Mouse (Mus musculus) neutrophil, adult 5-6 weeks (primary cell): ENCODE results near the gene Gzmd. TPM values are rescaled to one million over a fixed set of nuclear protein-coding genes. Genes with fewer than 3 reads are reported as not detected.

Experiments used
- ATAC-seq: fragments of 151-379, 151-347 bp; 2 replicates; pipeline ENCODE4 v1.8.0; 2017; ENCODE audit warnings: mild to moderate bottlenecking, moderate TSS enrichment; ENCODE audit not compliant: insufficient number of reproducible peaks, poor library complexity, low FRiP score, severe bottlenecking; ENCODE audit errors: extremely low read depth
- total RNA-seq: library from RNA; stranded (forward); fragments of 200-1000 nt; gene quantifications from 2 replicates; pipeline ENCODE4 v1.2.3, GENCODE M21; 2017

The Gzmd gene
- total RNA-seq, 1 experiment from 2014 or later, result not detected

- ATAC-seq, result no peak
Observed at GRCm38 (mm10) chr14:56093353-56093752, 39.1 kb downstream of the Gzmd start.

GRCm38 (mm10) chr14:56086711-56087110 lies 45.7 kb downstream of the Gzmd start:
- no peak for ATAC-seq

- no peak for ATAC-seq
Observed at GRCm38 (mm10) chr14:56085167-56085566, 47.2 kb downstream of the Gzmd start, which contains the start of gene Mcpt8. TSS of gene Mcpt8 (minus strand) at chr14:56085273.

GRCm38 (mm10) chr14:56082016-56082415 lies 50.4 kb downstream of the Gzmd start:
- no peak for ATAC-seq

Other genes starting within 250 kb of the Gzmd start
- 0.37 TPM in 1 of 2 replicates, not detected in the other for gene Cbln3, start 248.2 kb downstream of the Gzmd start, total RNA-seq
- 157 and 158 TPM in 2 replicates for gene Khnyn, start 247.7 kb downstream of the Gzmd start, total RNA-seq
- gene Sdr39u1, start 232.3 kb downstream of the Gzmd start, total RNA-seq, result 9.7 and 16.3 TPM in 2 replicates
- 0.37 and 2.1 TPM in 2 replicates for gene Cma1, start 187.9 kb downstream of the Gzmd start, total RNA-seq
- gene Cma2, start 181.6 kb downstream of the Gzmd start, total RNA-seq, result not detected in 2 replicates
- not detected in 2 replicates for gene Mcpt1, start 114.6 kb downstream of the Gzmd start, total RNA-seq
- gene Mcpt9, start 102.1 kb downstream of the Gzmd start, total RNA-seq, result not detected in 2 replicates
- not detected in 2 replicates for gene Mcpt2, start 90.6 kb downstream of the Gzmd start, total RNA-seq
- not detected in 2 replicates for gene Mcpt4, start 70.3 kb downstream of the Gzmd start, total RNA-seq
- 0.58 TPM in 1 of 2 replicates, not detected in the other for gene Mcpt8, start 47.3 kb downstream of the Gzmd start, total RNA-seq
- not detected in 2 replicates for gene Ctsg, start 30.0 kb downstream of the Gzmd start, total RNA-seq
- not detected in 2 replicates for gene Gzme, start 12.0 kb downstream of the Gzmd start, total RNA-seq
- gene Gzmg, start 27.0 kb upstream of the Gzmd start, total RNA-seq, result not detected in 2 replicates
- gene Gzmn, start 42.0 kb upstream of the Gzmd start, total RNA-seq, result not detected in 2 replicates
- not detected in 2 replicates for gene Gzmf, start 78.8 kb upstream of the Gzmd start, total RNA-seq
- not detected in 2 replicates for gene Gzmc, start 102.0 kb upstream of the Gzmd start, total RNA-seq
- gene Gzmb, start 129.7 kb upstream of the Gzmd start, total RNA-seq, result 1.2 and 3.1 TPM in 2 replicates
- not detected in 2 replicates for gene Atp12a, start 232.5 kb upstream of the Gzmd start, total RNA-seq